Mouse (Mus musculus): ENCODE results near the gene Fam149a. TPM values are rescaled to one million over a fixed set of nuclear protein-coding genes. Genes with fewer than 3 reads are reported as not detected.
A peak's percentile ranks its signal among the peaks of the same experiment; 100 is the strongest.

Fam149a gene
- polyA plus RNA-seq, 1 experiment = 27.7 TPM

DNA sequence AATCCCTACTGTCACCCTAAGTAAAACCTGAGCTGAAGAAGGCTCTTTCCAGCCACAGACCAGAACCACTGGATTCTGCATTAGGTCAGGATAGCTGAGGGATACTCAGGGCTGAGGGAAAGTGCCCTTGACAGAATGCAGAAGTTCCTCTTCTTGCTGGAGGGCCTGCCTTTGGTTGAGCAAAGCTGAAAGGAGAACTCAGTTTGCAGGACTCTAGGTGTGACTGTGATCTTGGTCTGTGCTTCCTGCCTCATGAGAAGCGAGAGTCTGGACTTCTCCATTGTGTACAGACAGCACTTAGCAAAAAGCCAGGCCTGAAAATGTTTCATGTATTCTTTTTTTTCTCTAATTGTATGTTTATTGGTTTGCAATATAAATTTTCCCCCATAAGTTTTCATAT lies 14.9 kb downstream of the Fam149a start:
- Histone ChIP-seq H3K4me3 (ENCODE audit: insufficient read depth, low read length) (no peak overlapping the region), H3K4me1 (ENCODE audit: control insufficient read depth, insufficient read depth, low read length) (no peaks in the 10 kb centered on the region), H3K27ac (ENCODE audit: insufficient read depth, low read length) (no peak overlapping the region)
- no peak for TF ChIP-seq CTCF (IDR thresholded peaks at IDR 0.05; ENCODE audit: borderline replicate concordance, insufficient read depth, low read length)
- TF ChIP-seq POLR2A (IDR thresholded peaks at IDR 0.05; ENCODE audit: low read depth, low read length) = no peak

DNA sequence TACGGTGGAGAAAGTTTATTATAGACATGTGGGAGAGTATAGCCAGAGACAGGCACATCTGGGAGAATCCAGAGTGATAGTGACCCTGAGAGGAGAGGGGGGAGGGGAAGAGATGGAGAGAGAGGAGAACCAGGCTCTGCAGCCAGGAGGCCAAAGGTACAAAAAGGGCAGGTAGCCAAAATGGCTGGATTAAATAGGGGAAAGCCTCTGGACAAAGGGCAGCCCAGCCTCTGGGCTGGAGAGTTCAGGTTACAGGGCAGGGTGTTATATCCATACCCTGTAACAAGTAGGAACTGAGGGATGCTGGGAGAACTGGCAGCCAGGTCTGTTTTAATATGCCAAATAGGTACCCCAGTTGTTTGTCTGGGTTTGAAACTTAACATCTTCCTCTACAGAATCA lies 18.9 kb downstream of the Fam149a start:
- no peak for TF ChIP-seq CTCF (IDR thresholded peaks at IDR 0.05; ENCODE audit: borderline replicate concordance, insufficient read depth, low read length)
- TF ChIP-seq POLR2A (IDR thresholded peaks at IDR 0.05; ENCODE audit: low read depth, low read length) = no peak
- H3K4me1 ChIP-seq (ENCODE audit: control insufficient read depth, insufficient read depth, low read length) = no peaks in the 10 kb centered on the region
- no peak overlapping the region for H3K27ac ChIP-seq (ENCODE audit: insufficient read depth, low read length)
- no peak overlapping the region for H3K4me3 ChIP-seq (ENCODE audit: insufficient read depth, low read length)

DNA sequence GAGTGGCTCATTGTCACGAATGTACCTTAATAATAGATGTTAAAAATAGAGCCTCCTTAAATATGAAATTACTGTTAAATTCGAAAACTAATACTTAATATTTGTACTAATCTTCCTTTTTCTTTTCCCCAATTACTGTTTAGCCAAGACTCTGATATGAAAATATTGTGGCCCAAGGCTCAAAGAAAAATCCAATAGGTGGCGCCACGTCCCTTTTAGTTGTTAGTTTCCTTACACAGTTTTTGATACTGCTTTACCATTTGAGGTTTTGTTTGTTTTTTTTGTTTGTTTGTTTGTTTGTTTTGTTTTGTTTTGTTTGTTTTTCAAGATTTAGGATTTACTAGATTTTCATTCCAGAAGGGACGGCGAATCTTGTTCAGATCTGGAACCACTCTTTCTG lies 19.8 kb downstream of the Fam149a start:
- Histone ChIP-seq H3K4me3 (ENCODE audit: insufficient read depth, low read length) (no peak overlapping the region), H3K27ac (ENCODE audit: insufficient read depth, low read length) (no peak overlapping the region), H3K4me1 (ENCODE audit: control insufficient read depth, insufficient read depth, low read length) (no peaks in the 10 kb centered on the region)
- TF ChIP-seq CTCF (IDR thresholded peaks at IDR 0.05; ENCODE audit: borderline replicate concordance, insufficient read depth, low read length) (no peak), POLR2A (IDR thresholded peaks at IDR 0.05; ENCODE audit: low read depth, low read length) (no peak)

DNA sequence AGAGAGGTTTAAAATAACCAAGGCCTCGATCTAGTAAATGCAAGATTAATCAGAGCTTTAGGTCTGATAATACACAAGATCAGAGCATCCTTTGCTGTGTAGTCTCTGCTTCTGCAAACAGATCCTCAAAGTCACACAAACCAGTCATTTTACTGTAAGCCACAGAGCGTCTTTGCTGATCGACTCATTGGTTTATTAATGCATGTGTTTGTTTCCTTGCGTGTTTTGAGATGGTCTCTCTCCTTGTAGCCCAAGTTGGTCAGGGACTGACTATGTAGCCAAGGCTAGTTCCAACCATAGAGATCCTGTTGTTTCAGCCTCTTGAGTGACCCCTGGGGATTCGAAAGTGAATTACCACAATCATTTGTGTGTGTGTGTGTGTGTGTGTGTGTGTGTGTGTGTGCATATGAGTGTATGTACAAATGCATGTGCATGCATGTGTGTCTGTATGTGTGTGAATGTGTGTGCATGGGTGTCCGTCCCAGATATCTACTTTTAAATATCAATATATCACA lies 22.9 kb downstream of the Fam149a start:
- Histone ChIP-seq H3K4me1 (ENCODE audit: control insufficient read depth, insufficient read depth, low read length) (no peaks in the 10 kb centered on the region), H3K4me3 (ENCODE audit: insufficient read depth, low read length) (peak overlapping the region; percentile 65; the same call in 1 of the 2 replicates), H3K27ac (ENCODE audit: insufficient read depth, low read length) (no peak overlapping the region)
- TF ChIP-seq CTCF (IDR thresholded peaks at IDR 0.05; ENCODE audit: borderline replicate concordance, insufficient read depth, low read length) (no peak), POLR2A (IDR thresholded peaks at IDR 0.05; ENCODE audit: low read depth, low read length) (no peak)

DNA sequence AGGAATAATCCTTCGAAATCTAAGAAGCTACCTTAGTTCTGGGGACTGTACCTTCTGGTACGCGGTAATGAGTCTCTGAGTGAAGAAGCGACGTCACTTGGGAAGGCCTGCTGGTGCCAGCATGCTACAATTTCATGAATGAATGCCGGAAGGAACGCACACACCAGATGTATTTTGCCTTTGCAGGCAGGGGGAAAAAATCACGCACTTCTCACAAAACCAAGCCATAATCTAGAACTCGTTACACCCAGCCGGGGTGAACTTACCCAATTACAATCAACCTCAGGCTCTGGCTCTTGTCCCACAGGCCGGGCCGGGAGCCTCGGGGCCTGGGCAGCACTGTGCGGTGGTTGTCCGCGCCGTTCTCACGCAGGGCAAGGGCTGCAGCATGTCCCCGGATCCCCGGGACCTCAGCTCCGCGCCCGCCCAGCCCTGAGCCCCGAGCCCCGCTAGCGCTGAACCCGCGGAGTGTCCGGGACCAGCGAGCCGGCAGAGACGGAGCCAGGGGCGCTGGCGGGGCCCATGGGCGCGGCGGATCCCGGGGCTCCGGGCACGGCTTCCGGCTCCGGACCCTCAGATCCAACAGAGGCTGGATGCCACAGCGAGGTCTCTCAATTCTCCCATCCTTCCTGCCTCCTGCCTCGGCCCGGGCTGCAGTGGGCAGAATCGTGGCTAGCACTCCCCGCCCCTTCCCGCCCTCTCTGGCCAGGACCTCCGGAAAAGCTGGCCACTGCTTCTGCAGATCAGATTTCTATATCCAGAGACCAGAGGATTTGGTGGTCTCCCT lies 23.8 kb downstream of the Fam149a start:
- peak overlapping the region; percentile 43 for H3K27ac ChIP-seq (ENCODE audit: insufficient read depth, low read length)
- peak; percentile 77 for TF ChIP-seq POLR2A (IDR thresholded peaks at IDR 0.05; ENCODE audit: low read depth, low read length)
- no peak for TF ChIP-seq CTCF (IDR thresholded peaks at IDR 0.05; ENCODE audit: borderline replicate concordance, insufficient read depth, low read length)
- peak overlapping the region; percentile 65 for H3K4me3 ChIP-seq (ENCODE audit: insufficient read depth, low read length)
- no peaks in the 10 kb centered on the region for H3K4me1 ChIP-seq (ENCODE audit: control insufficient read depth, insufficient read depth, low read length)

DNA sequence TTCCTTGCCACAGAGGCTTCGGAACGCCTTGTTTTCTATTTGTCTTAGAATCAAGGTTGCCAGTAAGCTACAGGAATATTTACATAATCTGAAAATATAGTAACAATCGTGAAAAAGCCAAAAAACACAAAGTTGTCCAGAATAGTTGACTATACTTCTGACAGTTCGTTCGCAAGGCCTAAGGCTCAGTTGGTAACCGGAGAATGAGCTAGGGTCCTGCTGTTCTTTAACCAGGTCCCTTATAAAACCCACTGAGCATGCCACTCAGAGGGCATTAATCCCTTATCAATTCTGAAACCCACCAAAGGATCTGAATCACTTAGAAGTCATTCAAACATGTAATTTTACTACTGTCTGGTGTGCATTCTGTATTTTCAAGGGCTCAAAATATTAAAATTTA lies 26.3 kb downstream of the Fam149a start:
- Histone ChIP-seq H3K27ac (ENCODE audit: insufficient read depth, low read length) (no peak overlapping the region), H3K4me1 (ENCODE audit: control insufficient read depth, insufficient read depth, low read length) (no peaks in the 10 kb centered on the region), H3K4me3 (ENCODE audit: insufficient read depth, low read length) (no peak overlapping the region)
- no peak for TF ChIP-seq POLR2A (IDR thresholded peaks at IDR 0.05; ENCODE audit: low read depth, low read length)
- no peak for TF ChIP-seq CTCF (IDR thresholded peaks at IDR 0.05; ENCODE audit: borderline replicate concordance, insufficient read depth, low read length)

DNA sequence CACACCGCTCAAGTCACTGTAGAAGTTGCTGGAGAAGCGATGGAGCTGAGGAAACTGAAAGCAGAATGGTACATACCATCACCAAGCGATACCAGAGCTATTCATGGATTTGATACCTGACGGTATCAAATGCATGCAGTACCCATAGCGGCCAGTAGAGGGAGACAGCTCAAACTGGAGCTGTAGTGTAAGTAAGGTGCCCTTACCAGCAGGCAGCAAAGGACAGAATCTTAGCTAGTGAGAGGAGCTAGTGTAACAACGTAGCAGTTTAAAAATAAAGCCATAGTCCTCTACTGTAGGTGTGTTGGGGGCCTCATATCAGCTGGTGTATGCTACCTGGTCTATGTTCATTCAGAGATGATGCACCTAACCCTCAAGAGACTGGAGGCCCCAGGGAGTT lies 37.1 kb downstream of the Fam149a start:
- Histone ChIP-seq H3K4me1 (ENCODE audit: control insufficient read depth, insufficient read depth, low read length) (no peaks in the 10 kb centered on the region), H3K27ac (ENCODE audit: insufficient read depth, low read length) (no peak overlapping the region), H3K4me3 (ENCODE audit: insufficient read depth, low read length) (no peak overlapping the region)
- TF ChIP-seq CTCF (IDR thresholded peaks at IDR 0.05; ENCODE audit: borderline replicate concordance, insufficient read depth, low read length) (peak; percentile 71; the same call in 1 of the 2 replicates), POLR2A (IDR thresholded peaks at IDR 0.05; ENCODE audit: low read depth, low read length) (no peak)

DNA sequence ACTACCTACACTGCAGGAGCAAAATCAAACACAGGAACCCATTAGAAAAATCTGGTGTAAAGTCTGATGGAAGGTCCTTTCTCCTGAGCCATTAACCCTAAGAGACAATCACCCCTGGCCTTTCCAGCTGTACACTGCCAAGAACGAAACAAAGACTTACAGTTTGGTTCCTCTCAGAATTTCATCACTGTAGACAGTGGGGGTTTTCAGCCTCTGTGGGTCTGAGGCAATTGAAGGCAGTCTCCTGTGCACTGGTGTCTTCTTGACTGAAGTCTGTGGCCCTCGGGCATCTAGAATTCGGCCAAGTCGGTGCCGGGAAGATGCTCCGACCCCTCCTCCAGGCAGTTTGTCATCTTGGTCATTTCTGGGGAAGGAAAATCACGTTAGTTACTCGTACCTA lies 37.8 kb downstream of the Fam149a start:
- Histone ChIP-seq H3K4me3 (ENCODE audit: insufficient read depth, low read length) (no peak overlapping the region), H3K4me1 (ENCODE audit: control insufficient read depth, insufficient read depth, low read length) (no peaks in the 10 kb centered on the region), H3K27ac (ENCODE audit: insufficient read depth, low read length) (no peak overlapping the region)
- TF ChIP-seq POLR2A (IDR thresholded peaks at IDR 0.05; ENCODE audit: low read depth, low read length) (no peak), CTCF (IDR thresholded peaks at IDR 0.05; ENCODE audit: borderline replicate concordance, insufficient read depth, low read length) (no peak)

DNA sequence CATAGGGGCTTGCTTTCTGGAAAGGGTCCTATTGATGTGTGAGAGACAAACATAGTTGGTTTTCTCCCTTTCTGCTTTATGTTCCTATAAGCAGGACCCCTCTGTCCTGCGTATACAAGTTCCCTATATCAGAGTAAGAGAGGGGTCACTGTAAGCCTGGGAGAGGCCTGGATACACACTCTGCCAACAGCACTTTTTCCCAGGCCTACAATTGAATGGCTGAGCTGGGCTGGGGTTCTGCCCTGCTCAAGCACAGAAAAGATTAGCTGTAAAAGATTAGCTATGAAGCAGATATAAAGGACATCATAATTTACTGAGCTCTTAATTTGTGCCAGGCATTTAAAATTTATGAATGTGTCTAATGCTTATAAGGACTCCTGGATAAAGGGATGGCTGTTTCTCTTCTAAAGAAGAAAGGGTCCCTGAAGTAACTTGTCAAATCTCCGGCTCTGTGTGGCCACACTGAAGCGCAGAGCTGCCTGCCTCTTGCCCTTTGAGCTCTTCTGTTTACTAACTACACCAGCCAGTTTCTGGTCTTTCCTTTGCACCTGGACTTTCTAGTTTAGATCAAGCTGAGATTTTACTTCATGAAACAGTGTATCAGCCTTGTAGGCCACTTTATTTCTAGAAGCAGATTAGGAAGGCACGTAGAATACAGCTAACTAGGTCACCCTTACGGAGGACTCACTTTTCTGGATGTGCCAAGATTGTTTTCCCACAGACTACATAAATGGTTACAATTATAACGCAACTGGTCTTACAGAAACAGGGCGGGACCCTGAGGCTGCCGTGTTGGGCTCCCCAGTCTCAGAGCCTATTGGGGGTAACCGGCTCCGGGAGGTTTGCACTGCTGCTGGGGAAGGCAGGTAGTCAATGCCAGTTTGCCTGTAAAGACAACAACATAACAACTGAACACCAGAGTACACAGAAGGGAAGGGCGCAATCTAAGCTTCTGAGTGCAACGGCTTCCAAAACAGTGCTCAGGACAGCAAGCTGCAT lies 40.2 kb downstream of the Fam149a start:
- Histone ChIP-seq H3K27ac (ENCODE audit: insufficient read depth, low read length) (no peak overlapping the region), H3K4me1 (ENCODE audit: control insufficient read depth, insufficient read depth, low read length) (no peaks in the 10 kb centered on the region), H3K4me3 (ENCODE audit: insufficient read depth, low read length) (no peak overlapping the region)
- no peak for TF ChIP-seq CTCF (IDR thresholded peaks at IDR 0.05; ENCODE audit: borderline replicate concordance, insufficient read depth, low read length)
- TF ChIP-seq POLR2A (IDR thresholded peaks at IDR 0.05; ENCODE audit: low read depth, low read length) = no peak
